Mouse (Mus musculus): ENCODE measurements around the gene Lamb3.
A peak's percentile ranks its signal among the peaks of the same experiment; 100 is the strongest.

Lamb3 gene

GRCm38 (mm10) chr1:193380877-193381276 lies 173.4 kb downstream of the Lamb3 start:
- no peak for DNase-seq (ENCODE audit: low read depth in 2 of 2, low spot score in 2 of 2)

GRCm38 (mm10) chr1:193381597-193382404 lies 174.3 kb downstream of the Lamb3 start:
- no peak for DNase-seq (ENCODE audit: low read depth in 2 of 2, low spot score in 2 of 2)

GRCm38 (mm10) chr1:193382435-193382834 lies 174.9 kb downstream of the Lamb3 start:
- DNase-seq (ENCODE audit: low read depth in 2 of 2, low spot score in 2 of 2): no peak

- peak; percentile 11 to 34 for DNase-seq (ENCODE audit: low read depth in 2 of 2, low spot score in 2 of 2)
Measured at GRCm38 (mm10) chr1:193382841-193383462, 175.5 kb downstream of the Lamb3 start.

- peak; percentile 56 to 58 for DNase-seq (ENCODE audit: low read depth in 2 of 2, low spot score in 2 of 2)
Measured at GRCm38 (mm10) chr1:193386136-193386535, 178.6 kb downstream of the Lamb3 start.

- no peak for DNase-seq (ENCODE audit: low read depth in 2 of 2, low spot score in 2 of 2)
Measured at GRCm38 (mm10) chr1:193387241-193387640, 179.7 kb downstream of the Lamb3 start.

GRCm38 (mm10) chr1:193389505-193389904 lies 182.0 kb downstream of the Lamb3 start:
- DNase-seq (ENCODE audit: low read depth in 2 of 2, low spot score in 2 of 2): no peak

- DNase-seq (ENCODE audit: low read depth in 2 of 2, low spot score in 2 of 2): no peak
Measured at GRCm38 (mm10) chr1:193390004-193390403, 182.5 kb downstream of the Lamb3 start.

GRCm38 (mm10) chr1:193392266-193392665 lies 184.8 kb downstream of the Lamb3 start:
- no peak for DNase-seq (ENCODE audit: low read depth in 2 of 2, low spot score in 2 of 2)
